Mouse (Mus musculus): Measurements from ENCODE around the gene Fxyd3. TPM values are rescaled to one million over a fixed set of nuclear protein-coding genes. Genes with fewer than 3 reads are reported as not detected.

The Fxyd3 gene
- polyA plus RNA-seq, 1 experiment from 2014 or later: 1.1 TPM

DNA sequence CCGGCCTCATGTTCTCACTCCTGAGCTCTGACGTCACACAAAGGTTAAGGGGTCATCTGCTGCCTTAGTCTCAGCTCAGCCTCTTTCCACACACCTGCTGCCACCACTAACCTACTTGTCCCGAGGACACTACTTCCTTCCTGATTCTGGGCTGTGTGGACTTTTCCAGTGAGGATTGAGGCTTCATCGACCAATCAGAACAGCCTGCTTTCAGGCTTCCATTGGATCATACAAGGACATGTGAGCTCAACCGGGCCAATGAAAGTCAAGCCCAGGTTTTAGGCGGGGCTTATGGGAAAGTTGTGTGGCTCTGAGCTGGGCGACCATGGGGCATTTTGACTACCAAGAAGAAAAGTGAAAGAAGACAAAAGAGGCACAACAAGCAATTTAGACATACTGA, 39.6 kb downstream of the Fxyd3 start:
- Histone ChIP-seq H3K4me3 (replicated peaks) (no peak overlapping the region), H3K36me3 (replicated peaks) (no peaks in the 10 kb centered on the region), H3K27ac (no peak overlapping the region), H3K9me3 (no peaks in the 10 kb centered on the region), H3K27me3 (peaks cover 19% of the 10 kb centered on the region), H3K4me2 (no peak overlapping the region), H3K4me1 (no peaks in the 10 kb centered on the region), H3K9ac (no peak overlapping the region)
- no peak for ATAC-seq (ENCODE audit: low FRiP score)
- 83% methylated on average over 7 of the region's 7 CpGs for WGBS

GRCm38 (mm10) chr7:31035291-31035690, 41.2 kb downstream of the Fxyd3 start:
- no peak overlapping the region for H3K9ac ChIP-seq
- H3K9me3 ChIP-seq: no peaks in the 10 kb centered on the region
- 84% methylated on average over 11 of the region's 11 CpGs for WGBS
- H3K27me3 ChIP-seq: peaks cover 2% of the 10 kb centered on the region; the same call in 1 of the 2 replicates
- no peak overlapping the region for H3K4me2 ChIP-seq
- H3K36me3 ChIP-seq (replicated peaks): no peaks in the 10 kb centered on the region
- H3K27ac ChIP-seq: no peak overlapping the region
- no peak for ATAC-seq (ENCODE audit: low FRiP score)
- no peak overlapping the region for H3K4me3 ChIP-seq (replicated peaks)
- no peaks in the 10 kb centered on the region for H3K4me1 ChIP-seq

- Histone ChIP-seq H3K4me2 (no peak overlapping the region), H3K36me3 (replicated peaks) (no peaks in the 10 kb centered on the region), H3K27me3 (no peaks in the 10 kb centered on the region), H3K9ac (no peak overlapping the region), H3K27ac (no peak overlapping the region), H3K4me1 (no peaks in the 10 kb centered on the region), H3K4me3 (replicated peaks) (no peak overlapping the region), H3K9me3 (no peaks in the 10 kb centered on the region)
- ATAC-seq (ENCODE audit: low FRiP score): no peak
- WGBS: 62% methylated on average over 11 of the region's 11 CpGs
These were observed 41.7 kb downstream of the Fxyd3 start for GRCm38 (mm10) chr7:31034789-31035188.

DNA sequence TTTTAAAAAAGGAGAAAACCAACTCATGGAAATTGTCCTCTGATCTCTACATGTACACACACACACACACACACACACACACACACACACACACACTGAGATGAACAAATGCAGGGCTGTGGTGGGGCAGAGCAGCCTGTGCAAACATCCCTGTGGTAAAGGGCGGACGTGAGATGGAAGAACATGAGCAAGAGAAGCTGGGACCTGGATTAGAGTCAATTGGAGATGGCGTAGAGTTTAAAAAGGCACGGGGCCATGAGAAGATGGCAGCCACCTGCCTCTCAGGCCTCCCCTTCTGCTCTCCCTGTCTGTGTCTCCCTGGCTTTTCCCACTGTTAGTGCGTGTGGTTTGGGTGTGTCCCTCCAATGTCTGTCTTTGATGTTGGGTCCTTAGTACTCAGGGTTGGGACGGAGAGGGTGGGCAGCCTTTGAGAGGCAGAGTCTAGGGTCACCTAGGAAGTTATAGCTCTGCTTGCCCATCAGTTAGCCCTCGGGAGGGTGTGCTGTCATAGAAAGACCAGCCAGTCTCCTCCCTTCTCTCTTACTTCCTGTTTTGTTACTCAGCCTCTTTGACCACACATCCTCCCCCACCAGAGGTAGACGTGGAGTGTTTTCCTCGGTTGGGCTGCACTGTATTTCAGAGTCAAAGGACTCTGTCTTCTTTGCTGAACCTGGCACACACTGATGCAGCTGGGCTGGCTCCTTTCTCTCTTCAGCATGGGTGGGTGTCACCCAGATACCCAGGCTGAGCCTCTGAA, 42.9 kb downstream of the Fxyd3 start:
- no peak for ATAC-seq (ENCODE audit: low FRiP score)
- H3K27ac ChIP-seq: no peak overlapping the region
- no peaks in the 10 kb centered on the region for H3K36me3 ChIP-seq (replicated peaks)
- H3K27me3 ChIP-seq: no peaks in the 10 kb centered on the region
- H3K4me2 ChIP-seq: no peak overlapping the region
- H3K4me1 ChIP-seq: no peaks in the 10 kb centered on the region
- H3K9me3 ChIP-seq: no peaks in the 10 kb centered on the region
- H3K4me3 ChIP-seq (replicated peaks): no peak overlapping the region
- 84% methylated on average over 9 of the region's 9 CpGs for WGBS
- H3K9ac ChIP-seq: no peak overlapping the region

- H3K9ac ChIP-seq: no peak overlapping the region
- no peaks in the 10 kb centered on the region for H3K9me3 ChIP-seq
- H3K4me3 ChIP-seq (replicated peaks): no peak overlapping the region
- H3K27ac ChIP-seq: no peak overlapping the region
- no peaks in the 10 kb centered on the region for H3K27me3 ChIP-seq
- 74% methylated on average over 7 of the region's 7 CpGs for WGBS
- H3K4me1 ChIP-seq: no peaks in the 10 kb centered on the region
- no peak for ATAC-seq (ENCODE audit: low FRiP score)
- H3K36me3 ChIP-seq (replicated peaks): no peaks in the 10 kb centered on the region
- no peak overlapping the region for H3K4me2 ChIP-seq
These were observed 44.8 kb downstream of the Fxyd3 start for GRCm38 (mm10) chr7:31031731-31032130.

- H3K4me3 ChIP-seq (replicated peaks): no peak overlapping the region
- no peaks in the 10 kb centered on the region for H3K36me3 ChIP-seq (replicated peaks)
- no peaks in the 10 kb centered on the region for H3K4me1 ChIP-seq
- no peaks in the 10 kb centered on the region for H3K9me3 ChIP-seq
- H3K27ac ChIP-seq: no peak overlapping the region
- no peak for ATAC-seq (ENCODE audit: low FRiP score)
- 59% methylated on average over 2 of the region's 2 CpGs for WGBS
- H3K4me2 ChIP-seq: no peak overlapping the region
- H3K27me3 ChIP-seq: no peaks in the 10 kb centered on the region
- H3K9ac ChIP-seq: no peak overlapping the region
These were observed 45.8 kb downstream of the Fxyd3 start for GRCm38 (mm10) chr7:31030717-31031116.

DNA sequence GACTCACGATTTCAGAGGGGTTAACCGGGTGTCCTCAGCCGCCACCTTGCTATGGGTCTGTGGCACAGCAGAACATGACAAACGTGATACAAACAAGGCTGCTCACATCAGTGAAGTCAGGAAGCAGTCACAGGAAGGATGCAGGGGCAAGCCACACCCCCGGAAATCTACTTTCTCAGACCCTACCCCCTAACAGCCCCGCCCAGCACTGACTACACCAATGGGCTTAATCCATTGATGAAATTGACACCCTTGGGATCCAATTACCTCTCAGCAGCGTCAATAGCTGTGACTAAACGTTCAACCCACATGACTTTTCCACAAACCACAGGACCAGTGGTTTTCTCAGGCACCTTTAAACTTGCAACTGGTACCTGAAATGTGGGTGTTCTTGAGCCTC, 47.9 kb downstream of the Fxyd3 start:
- Histone ChIP-seq H3K9me3 (no peaks in the 10 kb centered on the region), H3K9ac (no peak overlapping the region), H3K36me3 (replicated peaks) (no peaks in the 10 kb centered on the region), H3K27me3 (no peaks in the 10 kb centered on the region), H3K4me3 (replicated peaks) (no peak overlapping the region), H3K4me2 (no peak overlapping the region), H3K27ac (no peak overlapping the region), H3K4me1 (no peaks in the 10 kb centered on the region)
- no peak for ATAC-seq (ENCODE audit: low FRiP score)
- 72% methylated on average over 8 of the region's 8 CpGs for WGBS

Small RNA genes within 50 kb of the gene (microRNA-seq; reads per million reads assigned to microRNA genes)
- not detected for gene Mir7050

Other genes with a start within 250 kb of the Fxyd3 start
- gene Ffar3, start 220.5 kb downstream of the Fxyd3 start, polyA plus RNA-seq (2016; fragmentation: Nextera tagmentation; extraction: Ambion mirVana): not detected in 2 replicates
- gene Ffar1, start 215.1 kb downstream of the Fxyd3 start, polyA plus RNA-seq (2016; fragmentation: Nextera tagmentation; extraction: Ambion mirVana): not detected in 2 replicates
- not detected in 2 replicates for gene Cd22, start 196.4 kb downstream of the Fxyd3 start, polyA plus RNA-seq (2016; fragmentation: Nextera tagmentation; extraction: Ambion mirVana)
- gene Mag, start 161.8 kb downstream of the Fxyd3 start, polyA plus RNA-seq (2016; fragmentation: Nextera tagmentation; extraction: Ambion mirVana): 0.13 and 0.34 TPM in 2 replicates
- gene Hamp2, start 152.0 kb downstream of the Fxyd3 start, polyA plus RNA-seq (2016; fragmentation: Nextera tagmentation; extraction: Ambion mirVana): not detected in 2 replicates
- not detected in 2 replicates for gene Hamp, start 132.7 kb downstream of the Fxyd3 start, polyA plus RNA-seq (2016; fragmentation: Nextera tagmentation; extraction: Ambion mirVana)
- 26.4 and 27.3 TPM in 2 replicates for gene Usf2, start 119.9 kb downstream of the Fxyd3 start, polyA plus RNA-seq (2016; fragmentation: Nextera tagmentation; extraction: Ambion mirVana)
- gene Lsr, start 103.2 kb downstream of the Fxyd3 start, polyA plus RNA-seq (2016; fragmentation: Nextera tagmentation; extraction: Ambion mirVana): 24.1 and 26.4 TPM in 2 replicates
- gene Fam187b, start 102.9 kb downstream of the Fxyd3 start, polyA plus RNA-seq (2016; fragmentation: Nextera tagmentation; extraction: Ambion mirVana): 0.82 and 1.2 TPM in 2 replicates
- gene Fxyd5, start 34.2 kb downstream of the Fxyd3 start, polyA plus RNA-seq (2016; fragmentation: Nextera tagmentation; extraction: Ambion mirVana): 7.6 and 9.2 TPM in 2 replicates
- 10.5 and 14.3 TPM in 2 replicates for gene Fxyd7, start 25.2 kb downstream of the Fxyd3 start, polyA plus RNA-seq (2016; fragmentation: Nextera tagmentation; extraction: Ambion mirVana)
- gene Fxyd1, start 19.5 kb downstream of the Fxyd3 start, polyA plus RNA-seq (2016; fragmentation: Nextera tagmentation; extraction: Ambion mirVana): 4.0 and 6.5 TPM in 2 replicates
- gene Lgi4, start 17.4 kb downstream of the Fxyd3 start, polyA plus RNA-seq (2016; fragmentation: Nextera tagmentation; extraction: Ambion mirVana): 0.29 and 0.37 TPM in 2 replicates
- gene Hpn, start 38.6 kb upstream of the Fxyd3 start, polyA plus RNA-seq (2016; fragmentation: Nextera tagmentation; extraction: Ambion mirVana): 0.49 and 0.67 TPM in 2 replicates
- 1.1 and 1.3 TPM in 2 replicates for gene Scn1b, start 50.3 kb upstream of the Fxyd3 start, polyA plus RNA-seq (2016; fragmentation: Nextera tagmentation; extraction: Ambion mirVana)
- gene Gramd1a, start 79.2 kb upstream of the Fxyd3 start, polyA plus RNA-seq (2016; fragmentation: Nextera tagmentation; extraction: Ambion mirVana): 155 and 174 TPM in 2 replicates
- not detected in 2 replicates for gene Scgb2b2, start 213.8 kb upstream of the Fxyd3 start, polyA plus RNA-seq (2016; fragmentation: Nextera tagmentation; extraction: Ambion mirVana)
- not detected in 2 replicates for gene Scgb1b2, start 215.1 kb upstream of the Fxyd3 start, polyA plus RNA-seq (2016; fragmentation: Nextera tagmentation; extraction: Ambion mirVana)

Data from forebrain, embryonic 12.5 days (tissue).